Mouse (Mus musculus) hindbrain, postnatal 0 days (tissue): Measurements from ENCODE around the gene Wdfy2. TPM values are rescaled to one million over a fixed set of nuclear protein-coding genes. Genes with fewer than 3 reads are reported as not detected.

Experiments used
- ATAC-seq: fragments of 200-750 bp; cut with Nextera tagmentation; 2 replicates; pipeline ENCODE4 v1.8.0; 2017; ENCODE audit warnings: mild to moderate bottlenecking, moderate TSS enrichment, moderate library complexity
- DNase-seq: peaks from one replicate; pipeline ENCODE4 v3.0.0-alpha.2; 2015; ENCODE audit warnings: low spot score
- H3K27ac ChIP-seq: fragments of 300-500 bp; sonication (generic); 2 replicates; pipeline ENCODE4 v1.5.1; 2014; ENCODE audit warnings: mild to moderate bottlenecking
- H3K27me3 ChIP-seq: fragments of 300-500 bp; sonication (generic); 2 replicates; pipeline ENCODE4 v1.6.1; 2014; ENCODE audit warnings: low read length, mixed read lengths; ENCODE audit not compliant: insufficient read depth
- H3K36me3 ChIP-seq: fragments of 300-500 bp; sonication (generic); 2 replicates; pipeline ENCODE4 v1.6.1; 2014; ENCODE audit warnings: low read length, mixed read lengths; ENCODE audit not compliant: insufficient read depth
- H3K4me1 ChIP-seq: fragments of 300-500 bp; sonication (generic); 2 replicates; pipeline ENCODE4 v1.6.1; 2014; ENCODE audit warnings: antibody characterized with exemption, low read length, mixed read lengths; ENCODE audit not compliant: insufficient read depth
- H3K4me2 ChIP-seq: fragments of 300-500 bp; sonication (generic); 2 replicates; pipeline ENCODE4 v1.6.1; 2014; ENCODE audit warnings: low read depth, mild to moderate bottlenecking, low read length, moderate library complexity, mixed read lengths
- H3K4me3 ChIP-seq: fragments of 300-500 bp; sonication (generic); 2 replicates; pipeline ENCODE4 v1.5.1; 2014; ENCODE audit warnings: low read length
- H3K9ac ChIP-seq: fragments of 300-500 bp; sonication (generic); replicated peaks from 2 replicates; pipeline ENCODE4 v1.6.1; 2014; ENCODE audit warnings: mild to moderate bottlenecking, low read length, moderate library complexity, mixed read lengths
- H3K9me3 ChIP-seq: fragments of 300-500 bp; sonication (generic); 2 replicates; pipeline ENCODE4 v1.6.1; 2016; ENCODE audit warnings: low read length, mixed read lengths
- CTCF ChIP-seq: IDR thresholded peaks from 2 replicates; pipeline ENCODE4 v1.5.1; 2016; ENCODE audit warnings: antibody characterized with exemption, control low read depth, low read depth
- WGBS: fragments of 180-500 bp; shearing (Covaris S2); extraction: QIAGEN DNeasy Blood & Tissue Kit; methylation state at CpG from one replicate; pipeline ENCODE4 v1.1.7; 2014; 5-methylcytosine and 5-hydroxymethylcytosine counted together
- polyA plus RNA-seq: library from polyadenylated mRNA; unstranded; fragments of >200 nt; fragmentation: Nextera tagmentation; extraction: Ambion mirVana; gene quantifications from 2 replicates; pipeline ENCODE4 v1.2.1, GENCODE M21; 2015
- total RNA-seq: library from RNA; depleted of rRNA; stranded (reverse); fragments of >200 nt; gene quantifications from 2 replicates; pipeline ENCODE4 v1.2.3, GENCODE M21; 2014

Gene Wdfy2
- total and polyA plus RNA-seq, 2 experiments from 2014 or later, result 4.6 to 20.6 TPM

DNA sequence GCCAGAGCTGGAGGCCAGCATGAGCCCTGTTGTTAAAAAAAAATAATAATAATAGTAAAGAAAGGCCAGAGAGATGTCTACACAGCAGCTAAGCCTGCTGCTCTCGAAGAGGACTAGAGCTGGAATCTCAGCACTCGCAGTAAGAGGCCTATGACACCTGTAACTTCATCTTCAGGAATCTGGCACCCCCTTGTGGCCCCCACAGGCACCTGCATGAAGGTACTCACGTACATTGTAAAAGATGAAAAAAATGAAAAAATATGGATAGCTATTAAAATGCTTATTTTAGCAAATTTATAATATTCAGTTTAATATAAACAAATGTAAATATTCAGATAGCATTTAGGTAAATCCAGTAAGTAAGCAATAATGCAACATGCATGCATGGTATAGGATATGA is 102.0 kb downstream of the Wdfy2 start:
- no peak for ATAC-seq
- Histone ChIP-seq H3K9me3 (no peaks in the 10 kb centered on the region), H3K27ac (no peak overlapping the region), H3K9ac (no peak overlapping the region), H3K27me3 (no peaks in the 10 kb centered on the region), H3K4me2 (no peak overlapping the region), H3K4me3 (no peak overlapping the region), H3K4me1 (no peaks in the 10 kb centered on the region), H3K36me3 (peaks cover 5% of the 10 kb centered on the region; the same call in 1 of the 2 replicates)
- TF ChIP-seq CTCF, result peak; percentile 40
- 96% methylated on average over 3 of the region's 3 CpGs for WGBS
- DNase-seq, result no peak

GRCm38 (mm10) chr14:62940383-62941074 is 103.1 kb downstream of the Wdfy2 start:
- H3K4me3 ChIP-seq, result no peak overlapping the region
- TF ChIP-seq CTCF, result no peak
- H3K27me3 ChIP-seq, result no peaks in the 10 kb centered on the region
- H3K9ac ChIP-seq, result no peak overlapping the region
- H3K27ac ChIP-seq, result no peak overlapping the region; the same call in 1 of the 2 replicates
- H3K36me3 ChIP-seq, result peaks cover 6% of the 10 kb centered on the region; the same call in 1 of the 2 replicates
- H3K9me3 ChIP-seq, result no peaks in the 10 kb centered on the region
- H3K4me2 ChIP-seq, result no peak overlapping the region
- DNase-seq (no peak), ATAC-seq (no peak)
- no peaks in the 10 kb centered on the region for H3K4me1 ChIP-seq
- WGBS, result 75% methylated on average over 14 of the region's 14 CpGs

GRCm38 (mm10) chr14:62946794-62947193 is 109.3 kb downstream of the Wdfy2 start:
- no peak for TF ChIP-seq CTCF
- ATAC-seq, result no peak
- Histone ChIP-seq H3K9ac (no peak overlapping the region), H3K4me2 (no peak overlapping the region), H3K27me3 (no peaks in the 10 kb centered on the region), H3K4me3 (no peak overlapping the region), H3K27ac (no peak overlapping the region), H3K4me1 (no peaks in the 10 kb centered on the region), H3K9me3 (no peaks in the 10 kb centered on the region), H3K36me3 (peaks cover 8% of the 10 kb centered on the region; the same call in 1 of the 2 replicates)
- WGBS, result 91% methylated on average over 3 of the region's 3 CpGs
- no peak for DNase-seq

- no peak overlapping the region for H3K4me2 ChIP-seq
- H3K27ac ChIP-seq, result no peak overlapping the region
- ATAC-seq, result no peak
- WGBS, result 88% methylated on average over 9 of the region's 9 CpGs
- no peak overlapping the region for H3K4me3 ChIP-seq
- no peaks in the 10 kb centered on the region for H3K4me1 ChIP-seq
- no peak overlapping the region for H3K9ac ChIP-seq
- peaks cover 30% of the 10 kb centered on the region; the same call in 1 of the 2 replicates for H3K36me3 ChIP-seq
- DNase-seq, result no peak
- TF ChIP-seq CTCF, result no peak
- no peaks in the 10 kb centered on the region for H3K27me3 ChIP-seq
- H3K9me3 ChIP-seq, result no peaks in the 10 kb centered on the region
Measured at GRCm38 (mm10) chr14:62956091-62956490, 118.6 kb downstream of the Wdfy2 start.

DNA sequence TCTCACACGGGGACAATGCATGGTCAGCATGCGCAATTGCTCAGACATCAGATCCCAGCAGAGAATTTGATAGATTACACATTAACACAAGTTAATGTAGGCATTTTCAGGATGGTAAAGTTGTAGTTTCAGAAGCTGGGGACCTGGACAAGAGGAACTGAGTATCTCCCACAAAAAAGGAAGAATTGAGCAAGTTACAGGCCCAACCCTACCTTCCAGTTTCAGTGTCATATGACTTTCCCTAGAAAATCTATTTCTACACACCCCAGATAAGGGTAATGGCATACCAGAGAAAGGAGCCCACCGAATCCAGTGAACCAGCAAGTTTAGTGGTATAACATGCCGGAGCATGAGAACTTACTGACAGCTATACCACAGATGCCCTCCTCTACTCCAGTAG is 126.2 kb downstream of the Wdfy2 start:
- no peak for TF ChIP-seq CTCF
- no peaks in the 10 kb centered on the region for H3K9me3 ChIP-seq
- H3K4me1 ChIP-seq, result peaks cover 4% of the 10 kb centered on the region; the same call in 1 of the 2 replicates
- H3K4me2 ChIP-seq, result no peak overlapping the region
- no peaks in the 10 kb centered on the region for H3K27me3 ChIP-seq
- no peak overlapping the region for H3K4me3 ChIP-seq
- no peak overlapping the region for H3K27ac ChIP-seq
- 0 out of 2 replicates have a peak, but pooled peaks cover 3% of the 10 kb centered on the region for H3K36me3 ChIP-seq
- ATAC-seq, result no peak
- DNase-seq, result no peak
- WGBS, result 79% methylated on average over 4 of the region's 4 CpGs
- no peak overlapping the region for H3K9ac ChIP-seq

DNA sequence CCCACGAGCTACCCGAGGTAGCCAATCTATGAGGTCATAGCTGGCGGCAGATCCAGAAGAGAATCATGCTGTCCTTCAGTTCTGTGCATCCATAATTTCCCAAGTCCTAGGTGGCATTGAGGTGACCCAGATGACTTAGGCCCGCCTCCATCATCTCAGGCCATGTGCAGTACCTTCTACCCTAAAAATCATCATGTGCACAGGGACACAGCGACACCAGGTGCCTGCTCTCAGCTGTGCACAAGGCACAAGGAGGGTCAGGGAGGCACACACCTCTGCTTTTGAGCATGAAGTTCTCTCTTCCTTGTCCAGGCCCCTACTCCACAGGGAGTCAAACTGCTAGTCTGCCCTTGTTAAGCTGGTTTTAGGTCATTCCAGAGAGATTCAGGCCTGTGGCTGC is 127.9 kb downstream of the Wdfy2 start:
- DNase-seq, result no peak
- WGBS, result 80% methylated on average over 5 of the region's 5 CpGs
- Histone ChIP-seq H3K4me3 (no peak overlapping the region), H3K4me1 (peaks cover 4% of the 10 kb centered on the region; the same call in 1 of the 2 replicates), H3K27ac (no peak overlapping the region), H3K9ac (no peak overlapping the region), H3K4me2 (peak overlapping the region; percentile 52), H3K9me3 (no peaks in the 10 kb centered on the region), H3K36me3 (no peaks in the 10 kb centered on the region), H3K27me3 (no peaks in the 10 kb centered on the region)
- no peak; the same call in 1 of the 2 replicates for ATAC-seq
- peak; percentile 41; the same call in 1 of the 2 replicates for TF ChIP-seq CTCF
